Mouse (Mus musculus): ENCODE results near the gene Pole4. TPM values are rescaled to one million over a fixed set of nuclear protein-coding genes. Genes with fewer than 3 reads are reported as not detected.

Gene Pole4
- polyA plus RNA-seq, 1 experiment from 2014 or later = 102 TPM

DNA sequence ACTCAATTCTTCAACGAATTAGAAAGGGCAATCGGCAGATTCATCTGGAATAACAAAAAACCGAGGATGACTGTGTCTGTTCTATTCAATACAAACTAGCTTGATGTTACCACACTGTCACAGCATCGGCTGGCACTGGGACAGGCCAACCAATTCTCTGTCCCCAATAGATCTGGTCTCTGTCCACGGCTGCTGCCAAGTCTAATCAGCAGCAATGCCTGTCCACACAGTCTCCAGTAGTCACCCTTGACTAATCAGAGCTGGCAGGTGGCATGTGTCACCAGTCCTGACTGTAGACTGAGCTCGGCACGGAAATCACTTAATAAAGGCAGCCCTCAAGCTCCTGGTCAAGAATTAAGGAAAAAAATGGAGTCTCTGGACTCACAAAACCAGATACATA is 115.8 kb downstream of the Pole4 start:
- WGBS = 85% methylated on average over 7 of the region's 7 CpGs
- no peak overlapping the region for H3K4me3 ChIP-seq (ENCODE audit: low read depth, low read length)
- H3K9me3 ChIP-seq (ENCODE audit: control insufficient read depth, low read length) = no peaks in the 10 kb centered on the region
- no peak for DNase-seq (ENCODE audit: low spot score)
- no peaks in the 10 kb centered on the region for H3K4me1 ChIP-seq (ENCODE audit: control insufficient read depth, insufficient read depth, low read length)
- no peaks in the 10 kb centered on the region for H3K27me3 ChIP-seq (ENCODE audit: control insufficient read depth, insufficient read depth, low read length)
- H3K9ac ChIP-seq (ENCODE audit: low read length) = no peak overlapping the region
- ATAC-seq (ENCODE audit: insufficient read depth, low FRiP score, low TSS enrichment) = no peak
- H3K4me2 ChIP-seq (ENCODE audit: low read depth) = no peak overlapping the region
- H3K27ac ChIP-seq (ENCODE audit: low read depth, low read length) = no peak overlapping the region
- no peaks in the 10 kb centered on the region for H3K36me3 ChIP-seq (ENCODE audit: control insufficient read depth, insufficient read depth, low read length)

DNA sequence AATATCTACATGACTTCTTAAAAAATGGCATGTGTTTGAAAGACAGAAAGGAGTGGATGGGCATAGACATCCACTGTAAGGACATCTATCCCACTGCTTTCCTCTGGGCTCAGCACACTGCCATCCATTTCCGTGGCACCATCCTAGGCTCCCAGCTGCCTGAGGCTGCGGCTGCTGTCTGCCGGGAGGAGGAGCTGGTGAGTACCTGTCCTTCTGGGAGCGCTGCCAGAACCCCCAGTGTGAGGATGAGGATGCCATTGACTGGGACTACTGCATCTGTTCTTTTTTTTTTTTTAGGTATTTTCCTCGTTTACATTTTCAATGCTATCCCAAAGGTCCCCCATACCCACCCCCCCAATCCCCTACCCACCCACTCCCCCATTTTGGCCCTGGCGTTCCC is 119.8 kb downstream of the Pole4 start:
- no peaks in the 10 kb centered on the region for H3K9me3 ChIP-seq (ENCODE audit: control insufficient read depth, low read length)
- DNase-seq (ENCODE audit: low spot score) (no peak), ATAC-seq (ENCODE audit: insufficient read depth, low FRiP score, low TSS enrichment) (no peak)
- no peak overlapping the region for H3K4me3 ChIP-seq (ENCODE audit: low read depth, low read length)
- H3K27ac ChIP-seq (ENCODE audit: low read depth, low read length) = no peak overlapping the region
- no peaks in the 10 kb centered on the region for H3K4me1 ChIP-seq (ENCODE audit: control insufficient read depth, insufficient read depth, low read length)
- H3K27me3 ChIP-seq (ENCODE audit: control insufficient read depth, insufficient read depth, low read length) = no peaks in the 10 kb centered on the region
- no peak overlapping the region for H3K4me2 ChIP-seq (ENCODE audit: low read depth)
- WGBS = 49% methylated on average over 5 of the region's 6 CpGs
- no peak overlapping the region for H3K9ac ChIP-seq (ENCODE audit: low read length)
- H3K36me3 ChIP-seq (ENCODE audit: control insufficient read depth, insufficient read depth, low read length) = no peaks in the 10 kb centered on the region

DNA sequence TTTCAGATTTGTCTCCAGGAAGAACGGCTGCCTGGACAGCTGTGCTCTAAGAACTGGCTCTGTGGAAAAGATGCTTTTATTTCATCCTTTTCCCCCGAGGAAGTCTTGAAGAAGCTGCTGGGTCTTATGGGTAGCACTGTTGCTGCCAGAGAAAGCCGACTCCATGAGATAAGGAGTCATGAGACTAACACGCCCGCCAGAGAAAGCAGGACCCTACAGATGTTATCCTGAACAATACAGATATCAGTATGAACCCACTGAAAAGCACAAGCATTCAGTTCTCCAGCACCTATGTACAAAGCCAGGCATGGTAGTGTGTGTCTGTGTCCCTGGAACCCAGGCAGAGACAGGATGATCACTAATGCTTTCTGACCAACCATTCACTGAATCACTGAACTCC is 129.7 kb downstream of the Pole4 start:
- H3K9ac ChIP-seq (ENCODE audit: low read length) = no peak overlapping the region
- H3K27ac ChIP-seq (ENCODE audit: low read depth, low read length) = no peak overlapping the region
- H3K4me2 ChIP-seq (ENCODE audit: low read depth) = no peak overlapping the region
- ATAC-seq (ENCODE audit: insufficient read depth, low FRiP score, low TSS enrichment) (no peak), DNase-seq (ENCODE audit: low spot score) (no peak)
- WGBS = 88% methylated on average over 5 of the region's 5 CpGs
- no peaks in the 10 kb centered on the region for H3K27me3 ChIP-seq (ENCODE audit: control insufficient read depth, insufficient read depth, low read length)
- no peaks in the 10 kb centered on the region for H3K36me3 ChIP-seq (ENCODE audit: control insufficient read depth, insufficient read depth, low read length)
- no peaks in the 10 kb centered on the region for H3K4me1 ChIP-seq (ENCODE audit: control insufficient read depth, insufficient read depth, low read length)
- no peaks in the 10 kb centered on the region for H3K9me3 ChIP-seq (ENCODE audit: control insufficient read depth, low read length)
- no peak overlapping the region for H3K4me3 ChIP-seq (ENCODE audit: low read depth, low read length)

Other genes starting within 250 kb of the Pole4 start
- gene Hk2, start 69.1 kb upstream of the Pole4 start, polyA plus RNA-seq (2014; fragmentation: Nextera tagmentation; extraction: Ambion mirVana) = 15.6 and 19.3 TPM in 2 replicates
- 3.0 and 3.4 TPM in 2 replicates for gene Sema4f, start 234.4 kb upstream of the Pole4 start, polyA plus RNA-seq (2014; fragmentation: Nextera tagmentation; extraction: Ambion mirVana)
- 0.26 TPM in 1 of 2 replicates, not detected in the other for gene M1ap, start 241.5 kb upstream of the Pole4 start, polyA plus RNA-seq (2014; fragmentation: Nextera tagmentation; extraction: Ambion mirVana)